Mouse (Mus musculus) thymus, postnatal 0 days (tissue): ENCODE results near the gene Mtx3. TPM values are rescaled to one million over a fixed set of nuclear protein-coding genes. Genes with fewer than 3 reads are reported as not detected.
A peak's percentile ranks its signal among the peaks of the same experiment; 100 is the strongest.
"Not testable (repeated sequence)": the region's sequence is repeated elsewhere in the genome, so short reads cannot be mapped to it uniquely, and the experiment has no call there.

Experiments used
- DNase-seq: peaks from one replicate; pipeline ENCODE4 v3.0.0-alpha.2; 2015; ENCODE audit warnings: low spot score
- polyA plus RNA-seq: library from polyadenylated mRNA; unstranded; fragments of >200 nt; fragmentation: Nextera tagmentation; extraction: Ambion mirVana; gene quantifications from 2 replicates; pipeline ENCODE4 v1.2.1, GENCODE M21; 2015

Gene Mtx3
- polyA plus RNA-seq, result 1.4 and 1.7 TPM in 2 replicates

- DNase-seq, result peak; percentile 76
Observed at GRCm38 (mm10) chr13:92844586-92845221, at the start of gene Mtx3. TSS of gene Mtx3 (plus strand) at chr13:92844760.

- no peak for DNase-seq
Observed at GRCm38 (mm10) chr13:92798830-92799229, 45.7 kb upstream of the Mtx3 start.

- DNase-seq, result no peak
Observed at GRCm38 (mm10) chr13:92799306-92799925, 45.1 kb upstream of the Mtx3 start.

- DNase-seq, result no peak
Observed at GRCm38 (mm10) chr13:92806785-92807184, 37.8 kb upstream of the Mtx3 start.

GRCm38 (mm10) chr13:92807849-92808248 is 36.7 kb upstream of the Mtx3 start:
- no peak for DNase-seq

- not testable (repeated sequence) for DNase-seq
Observed at GRCm38 (mm10) chr13:92810592-92810991, 34.0 kb upstream of the Mtx3 start.

- DNase-seq, result no peak
Observed at GRCm38 (mm10) chr13:92816329-92816728, 28.2 kb upstream of the Mtx3 start.

- DNase-seq, result no peak
Observed at GRCm38 (mm10) chr13:92817357-92817756, 27.2 kb upstream of the Mtx3 start.

- DNase-seq, result no peak
Observed at GRCm38 (mm10) chr13:92828820-92829219, 15.7 kb upstream of the Mtx3 start.

GRCm38 (mm10) chr13:92833162-92833561 is 11.4 kb upstream of the Mtx3 start:
- DNase-seq, result no peak

- DNase-seq, result no peak
Observed at GRCm38 (mm10) chr13:92846438-92846837, 1.9 kb downstream of the Mtx3 start.

GRCm38 (mm10) chr13:92847336-92847735 is 2.8 kb downstream of the Mtx3 start:
- no peak for DNase-seq

- DNase-seq, result no peak
Observed at GRCm38 (mm10) chr13:92848002-92848401, 3.4 kb downstream of the Mtx3 start.

- no peak for DNase-seq
Observed at GRCm38 (mm10) chr13:92855901-92856300, 11.3 kb downstream of the Mtx3 start.

- DNase-seq, result no peak
Observed at GRCm38 (mm10) chr13:92858808-92859207, 14.2 kb downstream of the Mtx3 start.

GRCm38 (mm10) chr13:92859959-92860358 is 15.4 kb downstream of the Mtx3 start:
- DNase-seq, result no peak

- no peak for DNase-seq
Observed at GRCm38 (mm10) chr13:92865358-92865757, 20.8 kb downstream of the Mtx3 start.

- no peak for DNase-seq
Observed at GRCm38 (mm10) chr13:92866680-92867079, 22.1 kb downstream of the Mtx3 start.

- no peak for DNase-seq
Observed at GRCm38 (mm10) chr13:92879514-92879913, 35.0 kb downstream of the Mtx3 start.

- DNase-seq, result no peak
Observed at GRCm38 (mm10) chr13:92879933-92880332, 35.4 kb downstream of the Mtx3 start.

- no peak for DNase-seq
Observed at GRCm38 (mm10) chr13:92880589-92880988, 36.0 kb downstream of the Mtx3 start.

- DNase-seq, result no peak
Observed at GRCm38 (mm10) chr13:92882271-92882985, 37.9 kb downstream of the Mtx3 start.
